Mouse (Mus musculus) heart, embryonic 16.5 days (tissue): ENCODE measurements around the gene Abca4. TPM values are rescaled to one million over a fixed set of nuclear protein-coding genes. Genes with fewer than 3 reads are reported as not detected.
A peak's percentile ranks its signal among the peaks of the same experiment; 100 is the strongest.

Source experiments
- ATAC-seq: fragments of 200-750 bp; cut with Nextera tagmentation; replicated peaks from 2 replicates; pipeline ENCODE4 v1.8.0; 2017; ENCODE audit warnings: moderate number of reproducible peaks; ENCODE audit not compliant: insufficient read depth, low FRiP score; ENCODE audit errors: extremely low read depth
- H3K27ac ChIP-seq: fragments of 300-500 bp; sonication (generic); 2 replicates; pipeline ENCODE4 v1.5.1; 2014; ENCODE audit warnings: mild to moderate bottlenecking, low read length, control low read depth, moderate library complexity
- H3K27me3 ChIP-seq: fragments of 300-500 bp; sonication (generic); 2 replicates; pipeline ENCODE4 v1.6.1; 2014; ENCODE audit warnings: low read length, mixed read lengths; ENCODE audit not compliant: control insufficient read depth, insufficient read depth
- H3K36me3 ChIP-seq: fragments of 300-500 bp; sonication (generic); 2 replicates; pipeline ENCODE4 v1.6.1; 2014; ENCODE audit not compliant: control insufficient read depth, insufficient read depth
- H3K4me1 ChIP-seq: fragments of 300-500 bp; sonication (generic); 2 replicates; pipeline ENCODE4 v1.6.1; 2014; ENCODE audit warnings: low read length, mixed read lengths; ENCODE audit not compliant: control insufficient read depth, insufficient read depth
- H3K4me2 ChIP-seq: fragments of 300-500 bp; sonication (generic); 2 replicates; pipeline ENCODE4 v1.6.1; 2014; ENCODE audit warnings: low read depth, mild to moderate bottlenecking, control low read depth, low read length
- H3K4me3 ChIP-seq: fragments of 300-500 bp; sonication (generic); 2 replicates; pipeline ENCODE4 v1.5.1; 2014; ENCODE audit warnings: mild to moderate bottlenecking, control low read depth, low read length
- H3K9ac ChIP-seq: fragments of 300-500 bp; sonication (generic); 2 replicates; pipeline ENCODE4 v1.6.1; 2014; ENCODE audit warnings: low read length, control low read depth
- H3K9me3 ChIP-seq: fragments of 300-500 bp; sonication (generic); replicated peaks from 2 replicates; pipeline ENCODE4 v1.6.1; 2016; ENCODE audit warnings: low read length; ENCODE audit not compliant: control insufficient read depth
- WGBS: fragments of 180-500 bp; shearing (Covaris S2); extraction: QIAGEN DNeasy Blood & Tissue Kit; methylation state at CpG from one replicate; pipeline ENCODE4 v1.1.7; 2014; 5-methylcytosine and 5-hydroxymethylcytosine counted together
- polyA plus RNA-seq: library from polyadenylated mRNA; unstranded; fragments of >200 nt; fragmentation: Nextera tagmentation; extraction: Ambion mirVana; gene quantifications from 2 replicates; pipeline ENCODE4 v1.2.1, GENCODE M21; 2015

The Abca4 gene
- polyA plus RNA-seq, 1 experiment from 2014 or later = 3.4 TPM

DNA sequence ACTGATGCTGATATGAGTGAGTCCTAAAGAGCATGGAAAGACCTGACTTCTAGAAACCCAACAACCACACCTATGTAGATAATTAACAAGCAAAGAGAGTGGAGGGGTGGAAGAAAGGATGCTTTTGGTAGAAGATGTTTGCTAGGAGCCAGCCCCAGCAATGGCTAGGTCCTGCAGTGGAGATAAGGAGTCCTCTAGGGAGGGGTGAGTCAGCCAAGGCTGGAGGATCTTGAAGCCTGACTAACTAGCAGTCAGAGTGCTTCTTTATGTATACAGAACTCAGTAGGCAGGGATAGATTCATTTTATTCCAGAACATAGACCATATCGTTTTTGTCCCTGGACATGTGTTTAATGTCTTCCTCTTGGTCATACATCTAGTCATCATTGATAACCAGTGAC, 115.2 kb downstream of the Abca4 start:
- no peak for ATAC-seq
- WGBS = 65% methylated on average over 1 of the region's 1 CpGs
- Histone ChIP-seq H3K27me3 (no peaks in the 10 kb centered on the region), H3K27ac (no peak overlapping the region), H3K36me3 (no peaks in the 10 kb centered on the region), H3K9ac (no peak overlapping the region), H3K4me1 (no peaks in the 10 kb centered on the region), H3K4me2 (no peak overlapping the region), H3K4me3 (no peak overlapping the region), H3K9me3 (no peaks in the 10 kb centered on the region; the same call in 1 of the 2 replicates)

DNA sequence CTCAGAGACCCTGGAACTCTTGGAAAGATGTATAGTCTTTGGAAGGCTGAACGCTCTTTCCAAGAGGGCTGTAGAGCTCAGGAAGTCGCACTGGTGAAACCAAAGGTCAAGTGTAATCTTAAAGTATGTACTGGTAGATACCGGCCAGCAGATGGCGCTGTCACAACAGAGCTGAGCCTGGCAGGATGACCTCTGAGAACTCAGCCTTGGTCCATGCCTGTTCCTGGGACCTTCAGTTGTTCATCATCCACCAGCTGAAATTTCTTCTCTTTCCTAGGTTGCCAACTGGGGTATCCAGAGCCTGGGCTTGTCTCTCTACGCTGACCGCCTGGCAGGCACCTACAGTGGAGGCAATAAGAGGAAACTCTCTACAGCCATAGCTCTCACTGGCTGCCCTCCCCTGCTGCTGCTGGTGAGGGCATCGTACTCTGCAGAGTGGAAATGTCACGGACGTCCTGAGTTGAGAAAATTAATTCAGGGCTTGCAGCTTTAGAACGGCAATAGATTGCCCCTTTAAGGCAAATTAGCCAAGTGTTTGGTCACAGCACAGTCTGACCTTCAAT, 125.5 kb downstream of the Abca4 start:
- 47% methylated on average over 10 of the region's 10 CpGs for WGBS
- Histone ChIP-seq H3K4me2 (no peak overlapping the region), H3K27ac (no peak overlapping the region), H3K9me3 (no peaks in the 10 kb centered on the region), H3K36me3 (no peaks in the 10 kb centered on the region), H3K27me3 (no peaks in the 10 kb centered on the region), H3K4me1 (peaks cover 4% of the 10 kb centered on the region; the same call in 1 of the 2 replicates), H3K9ac (no peak overlapping the region), H3K4me3 (no peak overlapping the region)
- ATAC-seq = 0 out of 2 replicates have a peak, but pooled peaks have one; percentile 18

DNA sequence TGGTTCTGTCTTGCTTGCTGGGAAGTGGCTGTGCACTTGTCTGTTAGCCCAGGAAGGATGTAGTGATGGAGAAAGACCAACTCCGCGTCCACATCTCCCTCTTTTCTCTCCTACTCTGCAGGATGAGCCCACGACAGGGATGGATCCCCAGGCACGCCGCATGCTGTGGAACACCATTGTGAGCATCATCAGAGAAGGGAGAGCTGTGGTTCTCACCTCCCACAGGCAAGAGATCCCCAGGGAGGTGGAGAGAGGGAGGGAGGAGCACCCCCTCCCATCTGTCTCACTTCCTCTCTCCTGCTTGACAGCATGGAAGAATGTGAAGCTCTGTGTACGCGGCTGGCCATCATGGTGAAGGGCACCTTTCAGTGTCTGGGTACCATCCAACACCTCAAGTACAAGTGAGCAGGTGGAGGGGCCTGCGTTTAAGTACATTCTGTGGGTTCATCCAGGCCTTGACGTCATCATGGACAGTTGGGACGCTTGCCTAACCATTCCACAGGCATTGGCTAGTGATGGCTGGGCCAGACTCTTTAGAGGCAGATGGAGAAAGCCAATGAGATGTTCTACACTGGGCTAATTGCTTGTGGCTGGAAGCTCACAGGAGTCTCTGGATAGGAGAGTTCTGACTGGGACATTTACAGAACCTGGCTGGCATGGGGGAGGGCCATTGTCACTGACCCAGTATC, 126.5 kb downstream of the Abca4 start:
- Histone ChIP-seq H3K4me1 (peaks cover 2% of the 10 kb centered on the region; the same call in 1 of the 2 replicates), H3K4me2 (no peak overlapping the region), H3K9me3 (no peaks in the 10 kb centered on the region), H3K9ac (no peak overlapping the region), H3K27me3 (no peaks in the 10 kb centered on the region), H3K4me3 (no peak overlapping the region), H3K27ac (no peak overlapping the region), H3K36me3 (no peaks in the 10 kb centered on the region)
- 84% methylated on average over 10 of the region's 10 CpGs for whole genome bisulfite sequencing
- ATAC-seq = no peak

DNA sequence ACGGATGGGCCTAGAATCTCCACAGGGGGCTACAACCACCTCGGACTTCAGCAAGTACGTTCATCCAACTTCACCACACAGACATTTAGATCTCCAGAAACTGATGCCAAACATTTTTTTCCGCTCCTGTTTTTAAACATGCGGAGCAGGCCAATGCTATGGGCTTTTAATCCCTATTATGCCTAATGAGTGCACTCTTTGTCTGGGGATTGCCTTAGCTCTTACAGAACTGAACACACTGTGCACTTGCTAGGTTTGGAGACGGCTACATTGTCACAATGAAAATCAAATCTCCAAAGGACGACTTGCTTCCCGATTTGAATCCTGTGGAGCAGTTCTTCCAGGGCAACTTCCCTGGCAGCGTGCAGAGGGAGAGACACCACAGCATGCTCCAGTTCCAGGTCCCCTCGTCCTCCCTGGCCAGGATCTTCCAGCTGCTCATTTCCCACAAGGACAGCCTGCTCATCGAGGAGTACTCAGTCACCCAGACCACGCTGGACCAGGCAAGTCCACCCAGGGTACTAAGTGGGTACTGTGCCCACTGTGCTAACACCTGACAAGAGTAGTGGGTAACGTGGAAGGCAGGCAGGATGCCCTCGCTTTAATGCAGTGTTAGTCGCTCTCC, 129.4 kb downstream of the Abca4 start:
- Histone ChIP-seq H3K4me3 (no peak overlapping the region), H3K4me1 (no peaks in the 10 kb centered on the region), H3K36me3 (no peaks in the 10 kb centered on the region), H3K27ac (no peak overlapping the region), H3K27me3 (no peaks in the 10 kb centered on the region), H3K4me2 (no peak overlapping the region), H3K9ac (no peak overlapping the region), H3K9me3 (no peaks in the 10 kb centered on the region)
- no peak for ATAC-seq
- 85% methylated on average over 15 of the region's 15 CpGs for WGBS

DNA sequence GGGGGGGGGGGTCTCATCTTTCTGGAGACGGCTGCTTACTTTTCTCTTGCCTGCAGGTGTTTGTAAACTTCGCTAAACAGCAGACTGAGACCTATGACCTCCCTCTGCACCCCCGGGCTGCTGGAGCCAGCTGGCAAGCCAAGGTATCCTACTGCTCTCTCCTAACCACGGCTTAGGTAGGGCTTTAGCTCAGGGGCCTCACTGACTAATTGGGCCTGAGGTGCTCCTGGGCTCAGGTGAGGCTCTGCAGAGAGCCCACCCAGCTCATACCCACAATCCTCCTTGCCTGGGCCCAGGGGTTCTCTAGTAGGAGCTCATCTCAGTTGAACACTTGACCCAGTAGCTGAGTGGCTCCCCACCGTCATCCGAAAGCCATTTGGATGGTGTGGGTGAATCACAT, 131.8 kb downstream of the Abca4 start:
- no peaks in the 10 kb centered on the region for H3K36me3 ChIP-seq
- no peak for ATAC-seq

DNA sequence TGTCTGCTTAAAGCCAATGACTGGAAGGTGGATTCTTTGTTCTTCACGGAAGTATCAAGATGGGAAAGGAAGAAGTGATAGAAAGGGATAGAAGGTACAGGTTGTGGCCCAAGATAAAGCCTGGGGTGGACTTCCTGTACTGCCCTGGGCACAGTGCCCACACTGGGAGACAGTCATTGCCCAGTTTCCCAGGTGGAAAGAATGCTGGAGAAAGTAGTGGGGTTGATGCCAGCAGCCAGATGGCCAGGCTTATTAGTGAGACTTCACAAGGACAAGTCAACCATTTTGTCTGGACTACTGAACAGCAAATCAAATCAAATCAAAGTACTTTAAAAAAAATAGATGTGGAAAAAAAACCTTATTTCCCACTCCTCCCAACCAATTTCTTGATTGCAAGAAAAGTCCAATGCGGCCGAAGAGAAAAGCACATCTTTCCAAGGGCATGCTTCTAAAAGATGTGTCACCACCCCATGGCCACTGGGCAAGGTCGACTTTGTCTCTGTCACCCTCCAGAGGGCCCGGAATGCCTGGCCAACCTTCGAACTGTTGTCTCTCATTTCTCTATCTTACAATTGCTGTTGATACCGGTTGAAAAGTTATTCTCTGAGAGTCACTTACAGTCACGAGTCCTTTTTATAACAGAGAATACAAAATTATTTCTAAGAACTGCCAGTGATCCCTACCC, 132.6 kb downstream of the Abca4 start:
- no peak for ATAC-seq
- no peak overlapping the region for H3K27ac ChIP-seq
- no peaks in the 10 kb centered on the region for H3K4me1 ChIP-seq
- no peaks in the 10 kb centered on the region for H3K36me3 ChIP-seq
- H3K9ac ChIP-seq = no peak overlapping the region
- H3K4me2 ChIP-seq = no peak overlapping the region
- no peaks in the 10 kb centered on the region for H3K27me3 ChIP-seq
- no peak overlapping the region for H3K4me3 ChIP-seq
- H3K9me3 ChIP-seq = no peaks in the 10 kb centered on the region
- 77% methylated on average over 8 of the region's 8 CpGs for WGBS

More for the DNA sequence above, 131.8 kb downstream of the Abca4 start:
- no peak overlapping the region for H3K27ac ChIP-seq
- H3K4me3 ChIP-seq = no peak overlapping the region
- WGBS = 70% methylated on average over 6 of the region's 6 CpGs
- H3K4me2 ChIP-seq = no peak overlapping the region
- H3K27me3 ChIP-seq = no peaks in the 10 kb centered on the region
- H3K9me3 ChIP-seq = no peaks in the 10 kb centered on the region
- H3K4me1 ChIP-seq = no peaks in the 10 kb centered on the region
- no peak overlapping the region for H3K9ac ChIP-seq

DNA sequence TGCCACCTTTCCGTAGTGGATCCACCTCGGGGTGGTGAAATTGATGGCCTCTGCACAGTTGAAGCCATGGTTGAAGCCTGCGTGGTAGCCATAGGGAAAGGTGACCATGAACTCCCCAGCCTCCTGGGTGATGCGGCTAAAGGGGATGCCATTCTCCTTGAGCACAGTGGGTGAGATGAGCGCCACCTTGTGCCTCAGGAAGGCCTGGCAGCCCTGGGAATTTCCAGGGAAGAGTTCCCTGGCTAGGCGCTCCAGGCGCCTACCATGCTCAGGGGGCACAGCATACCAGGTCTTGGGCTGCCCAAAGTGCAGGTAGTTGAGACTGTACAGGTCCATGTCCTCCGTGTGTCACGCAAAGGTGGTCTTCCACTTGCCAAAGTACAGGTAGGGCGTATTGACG, 139.9 kb downstream of the Abca4 start:
- Histone ChIP-seq H3K4me1 (no peaks in the 10 kb centered on the region), H3K9ac (no peak overlapping the region), H3K4me3 (no peak overlapping the region), H3K27me3 (no peaks in the 10 kb centered on the region), H3K4me2 (no peak overlapping the region), H3K36me3 (no peaks in the 10 kb centered on the region), H3K9me3 (no peaks in the 10 kb centered on the region), H3K27ac (no peak overlapping the region)
- no peak; the same call in 1 of the 2 replicates for ATAC-seq
- WGBS = 50% methylated on average over 11 of the region's 11 CpGs

DNA sequence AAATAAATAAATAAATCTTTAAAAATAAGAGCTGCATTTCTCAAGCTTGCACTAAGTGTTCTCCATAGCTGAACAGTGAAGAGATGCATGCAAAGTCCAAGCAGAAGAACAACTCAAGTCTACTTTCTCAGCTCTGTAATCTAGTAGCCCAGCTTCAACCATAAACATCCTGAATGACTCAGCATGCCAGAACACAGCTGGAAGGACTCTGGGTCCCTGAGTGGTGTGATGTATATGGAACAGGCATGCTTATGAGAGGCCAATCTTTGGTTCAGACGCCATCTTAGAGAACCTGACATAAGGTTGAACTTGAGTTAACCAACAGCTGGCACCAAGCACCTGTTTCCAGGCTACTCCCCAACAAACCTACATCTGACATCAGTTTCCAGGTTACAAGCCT, 142.7 kb downstream of the Abca4 start:
- Histone ChIP-seq H3K4me3 (no peak overlapping the region), H3K27ac (no peak overlapping the region), H3K36me3 (no peaks in the 10 kb centered on the region), H3K27me3 (no peaks in the 10 kb centered on the region), H3K9ac (no peak overlapping the region), H3K4me2 (no peak overlapping the region), H3K4me1 (no peaks in the 10 kb centered on the region), H3K9me3 (no peaks in the 10 kb centered on the region)
- WGBS = 54% methylated on average over 1 of the region's 1 CpGs
- no peak for ATAC-seq
